Mouse (Mus musculus): ENCODE measurements around the gene Hemgn. TPM values are rescaled to one million over a fixed set of nuclear protein-coding genes. Genes with fewer than 3 reads are reported as not detected.

Gene Hemgn
- polyA plus RNA-seq, 1 experiment from 2014 or later, result 405 TPM

Other genes starting within 250 kb of the Hemgn start
- gene Xpa, start 217.2 kb downstream of the Hemgn start, polyA plus RNA-seq (2015; fragmentation: Nextera tagmentation; extraction: Ambion mirVana), result 7.9 and 9.7 TPM in 2 replicates
- not detected in 2 replicates for gene Foxe1, start 69.9 kb downstream of the Hemgn start, polyA plus RNA-seq (2015; fragmentation: Nextera tagmentation; extraction: Ambion mirVana)
- 8.7 and 9.7 TPM in 2 replicates for gene Trmo, start 24.1 kb downstream of the Hemgn start, polyA plus RNA-seq (2015; fragmentation: Nextera tagmentation; extraction: Ambion mirVana)
- gene Anp32b, start 37.4 kb upstream of the Hemgn start, polyA plus RNA-seq (2015; fragmentation: Nextera tagmentation; extraction: Ambion mirVana), result 555 and 600 TPM in 2 replicates
- gene Nans, start 75.7 kb upstream of the Hemgn start, polyA plus RNA-seq (2015; fragmentation: Nextera tagmentation; extraction: Ambion mirVana), result 65.4 and 77.9 TPM in 2 replicates
- gene Trim14, start 122.6 kb upstream of the Hemgn start, polyA plus RNA-seq (2015; fragmentation: Nextera tagmentation; extraction: Ambion mirVana), result 6.8 and 8.6 TPM in 2 replicates
- gene Coro2a, start 188.7 kb upstream of the Hemgn start, polyA plus RNA-seq (2015; fragmentation: Nextera tagmentation; extraction: Ambion mirVana), result 3.0 and 3.7 TPM in 2 replicates
- gene Tbc1d2, start 236.7 kb upstream of the Hemgn start, polyA plus RNA-seq (2015; fragmentation: Nextera tagmentation; extraction: Ambion mirVana), result 0.46 and 0.56 TPM in 2 replicates

Data from liver, embryonic 13.5 days (tissue).